Mouse (Mus musculus): ENCODE measurements around the gene Cyb5b. TPM values are rescaled to one million over a fixed set of nuclear protein-coding genes. Genes with fewer than 3 reads are reported as not detected.

Gene Cyb5b
- polyA plus RNA-seq, 1 experiment from 2014 or later: 138 TPM

DNA sequence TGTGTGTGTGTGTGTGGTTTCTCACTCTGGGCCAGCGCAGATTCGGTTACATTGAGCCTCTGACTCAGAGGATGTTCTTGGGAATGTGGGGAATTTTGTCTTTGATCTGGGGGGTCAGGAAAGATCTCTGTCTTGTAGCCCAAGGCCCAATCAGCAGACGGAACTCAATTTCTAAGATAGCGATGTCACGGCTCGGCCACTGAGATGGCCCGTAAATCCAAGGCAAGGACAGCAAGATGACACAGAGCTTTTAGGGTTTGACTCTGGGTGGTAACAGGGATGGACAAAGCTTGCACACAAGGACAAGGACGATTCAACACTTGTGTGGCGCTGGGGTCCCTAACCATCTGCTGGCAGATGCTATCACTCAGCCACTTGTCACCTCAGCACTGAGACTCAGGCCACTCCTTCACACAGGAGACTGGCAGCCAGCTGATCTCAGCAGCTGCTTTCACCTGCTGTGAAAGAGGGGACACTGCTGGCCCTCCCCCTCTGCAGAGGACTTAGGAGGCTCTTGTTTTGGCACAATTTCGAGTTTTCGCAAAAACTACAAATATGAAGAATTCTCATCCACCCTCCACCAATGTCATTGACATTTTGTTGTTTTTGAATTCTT is 76.7 kb downstream of the Cyb5b start:
- H3K4me3 ChIP-seq: no peak overlapping the region
- no peaks in the 10 kb centered on the region for H3K36me3 ChIP-seq

DNA sequence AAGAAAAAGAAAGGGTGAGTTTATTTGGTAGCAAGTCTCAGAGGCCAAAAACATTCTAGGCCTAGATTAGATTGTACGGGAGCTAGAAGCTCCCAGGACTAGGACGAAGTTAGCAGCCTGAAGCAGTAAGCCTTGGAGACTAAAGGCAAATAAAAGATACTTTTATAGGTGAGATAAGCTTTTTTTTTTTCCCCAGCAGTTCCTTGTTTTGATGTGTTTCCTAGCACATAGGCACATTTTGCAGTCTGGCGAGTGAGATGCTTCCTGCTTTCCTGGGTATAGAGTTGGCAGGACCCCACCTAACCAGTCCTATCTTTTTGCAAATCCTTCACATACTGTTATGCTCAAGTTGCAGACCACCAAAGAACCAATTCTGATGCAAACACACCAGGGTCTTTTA is 82.8 kb downstream of the Cyb5b start:
- H3K27me3 ChIP-seq (ENCODE audit: insufficient read depth, poor library complexity, severe bottlenecking): no peaks in the 10 kb centered on the region
- H3K4me3 ChIP-seq: no peak overlapping the region
- H3K9me3 ChIP-seq: no peaks in the 10 kb centered on the region
- H3K4me1 ChIP-seq (replicated peaks): no peaks in the 10 kb centered on the region
- no peak overlapping the region for H3K27ac ChIP-seq
- no peaks in the 10 kb centered on the region for H3K36me3 ChIP-seq
- WGBS: 96% methylated on average over 3 of the region's 3 CpGs
- DNase-seq (ENCODE audit: low spot score): no peak

More for the DNA sequence above, 76.7 kb downstream of the Cyb5b start:
- no peaks in the 10 kb centered on the region for H3K9me3 ChIP-seq
- DNase-seq (ENCODE audit: low spot score): no peak
- H3K27me3 ChIP-seq (ENCODE audit: insufficient read depth, poor library complexity, severe bottlenecking): no peaks in the 10 kb centered on the region
- peaks cover 15% of the 10 kb centered on the region for H3K4me1 ChIP-seq (replicated peaks)
- WGBS: 66% methylated on average over 11 of the region's 11 CpGs
- H3K27ac ChIP-seq: no peak overlapping the region; the same call in 1 of the 2 replicates

DNA sequence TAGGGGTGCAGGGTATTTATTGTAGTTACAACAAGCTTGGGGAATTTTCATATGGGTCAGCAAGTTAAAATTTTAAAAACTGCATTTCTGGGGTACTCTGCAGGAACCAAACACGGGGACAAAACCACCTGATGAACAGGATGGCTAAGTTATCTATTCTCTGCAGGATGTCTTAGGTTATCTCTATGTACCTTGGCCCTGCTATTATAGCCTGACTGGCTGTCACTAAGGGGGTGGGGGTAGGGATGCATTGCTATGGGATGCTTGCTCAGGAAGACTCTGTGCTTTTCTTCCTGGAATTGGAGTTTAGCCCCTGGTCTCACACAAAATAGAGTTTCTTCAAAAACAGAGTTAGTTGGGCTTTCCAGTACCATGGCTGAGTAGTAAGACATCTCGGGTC is 83.3 kb downstream of the Cyb5b start:
- no peaks in the 10 kb centered on the region for H3K27me3 ChIP-seq (ENCODE audit: insufficient read depth, poor library complexity, severe bottlenecking)
- H3K4me1 ChIP-seq (replicated peaks): no peaks in the 10 kb centered on the region
- no peak overlapping the region for H3K27ac ChIP-seq
- no peak overlapping the region for H3K4me3 ChIP-seq
- WGBS: 81% methylated on average over 2 of the region's 2 CpGs
- no peaks in the 10 kb centered on the region for H3K9me3 ChIP-seq
- H3K36me3 ChIP-seq: no peaks in the 10 kb centered on the region
- DNase-seq (ENCODE audit: low spot score): no peak

Other genes with a start within 250 kb of the Cyb5b start
- gene Sntb2, start 214.9 kb upstream of the Cyb5b start, polyA plus RNA-seq (2016; fragmentation: Nextera tagmentation; extraction: Ambion mirVana): 9.2 and 9.7 TPM in 2 replicates
- gene Vps4a, start 119.4 kb upstream of the Cyb5b start, polyA plus RNA-seq (2016; fragmentation: Nextera tagmentation; extraction: Ambion mirVana): 73.0 and 85.7 TPM in 2 replicates
- 50.7 and 58.1 TPM in 2 replicates for gene Pdf, start 102.0 kb upstream of the Cyb5b start, polyA plus RNA-seq (2016; fragmentation: Nextera tagmentation; extraction: Ambion mirVana)
- 39.2 and 43.5 TPM in 2 replicates for gene Cog8, start 94.0 kb upstream of the Cyb5b start, polyA plus RNA-seq (2016; fragmentation: Nextera tagmentation; extraction: Ambion mirVana)
- gene Nip7, start 93.8 kb upstream of the Cyb5b start, polyA plus RNA-seq (2016; fragmentation: Nextera tagmentation; extraction: Ambion mirVana): 96.4 and 114 TPM in 2 replicates
- not detected in 2 replicates for gene Tmed6, start 85.0 kb upstream of the Cyb5b start, polyA plus RNA-seq (2016; fragmentation: Nextera tagmentation; extraction: Ambion mirVana)
- 17.6 and 18.5 TPM in 2 replicates for gene Terf2, start 54.1 kb upstream of the Cyb5b start, polyA plus RNA-seq (2016; fragmentation: Nextera tagmentation; extraction: Ambion mirVana)
- gene Nfat5, start 142.8 kb downstream of the Cyb5b start, polyA plus RNA-seq (2016; fragmentation: Nextera tagmentation; extraction: Ambion mirVana): 8.7 and 9.9 TPM in 2 replicates